Mouse (Mus musculus) ES-CJ7 (cell line): ENCODE results near the gene Ube2z.
A peak's percentile ranks its signal among the peaks of the same experiment; 100 is the strongest.

ENCODE experiments used
- DNase-seq: peaks from one replicate; pipeline ENCODE4 v3.0.0; 2011; ENCODE audit warnings: low read depth, low spot score

Ube2z gene

GRCm38 (mm10) chr11:96006852-96007515 is 58.2 kb downstream of the Ube2z start:
- peak; percentile 97 for DNase-seq

GRCm38 (mm10) chr11:96006367-96006851 is 58.8 kb downstream of the Ube2z start:
- no peak for DNase-seq

GRCm38 (mm10) chr11:96005403-96006271 is 59.6 kb downstream of the Ube2z start, which contains the start of gene Igf2bp1:
Igf2bp1 (minus strand) TSS chr11:96005940.
- peak; percentile 78 for DNase-seq

DNA sequence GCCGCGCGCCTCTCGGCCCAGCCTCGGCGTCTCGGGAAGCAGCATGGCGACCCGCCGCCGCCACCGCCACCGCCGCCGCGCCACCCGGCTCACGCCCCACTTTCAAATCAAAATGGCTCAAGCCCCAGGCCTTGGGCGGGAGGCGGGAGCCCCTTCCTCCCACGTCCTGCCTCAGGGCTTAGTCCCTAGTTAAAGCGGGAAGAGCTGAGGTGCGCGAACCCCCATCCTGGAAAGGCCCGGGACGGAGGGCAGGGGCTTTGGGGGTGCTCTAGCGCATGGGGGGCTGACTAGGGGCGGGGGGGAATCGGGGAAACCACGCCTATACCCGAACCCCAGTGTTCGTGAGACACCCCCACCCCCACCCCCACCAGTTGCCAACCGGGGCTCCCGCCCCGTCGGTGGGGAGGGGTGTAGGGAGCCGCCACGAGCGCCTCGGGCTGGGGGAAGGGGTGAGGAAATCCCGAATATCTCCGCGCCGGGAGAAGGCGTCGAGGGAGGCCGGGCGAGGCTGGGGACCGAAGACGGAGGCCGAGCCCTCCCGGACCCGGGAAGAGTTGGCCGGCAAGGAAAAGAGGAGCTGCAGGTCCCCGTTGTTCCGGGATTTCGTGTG is 60.3 kb downstream of the Ube2z start:
- DNase-seq = peak; percentile 45

GRCm38 (mm10) chr11:96003969-96004792 is 61.0 kb downstream of the Ube2z start:
- no peak for DNase-seq

DNA sequence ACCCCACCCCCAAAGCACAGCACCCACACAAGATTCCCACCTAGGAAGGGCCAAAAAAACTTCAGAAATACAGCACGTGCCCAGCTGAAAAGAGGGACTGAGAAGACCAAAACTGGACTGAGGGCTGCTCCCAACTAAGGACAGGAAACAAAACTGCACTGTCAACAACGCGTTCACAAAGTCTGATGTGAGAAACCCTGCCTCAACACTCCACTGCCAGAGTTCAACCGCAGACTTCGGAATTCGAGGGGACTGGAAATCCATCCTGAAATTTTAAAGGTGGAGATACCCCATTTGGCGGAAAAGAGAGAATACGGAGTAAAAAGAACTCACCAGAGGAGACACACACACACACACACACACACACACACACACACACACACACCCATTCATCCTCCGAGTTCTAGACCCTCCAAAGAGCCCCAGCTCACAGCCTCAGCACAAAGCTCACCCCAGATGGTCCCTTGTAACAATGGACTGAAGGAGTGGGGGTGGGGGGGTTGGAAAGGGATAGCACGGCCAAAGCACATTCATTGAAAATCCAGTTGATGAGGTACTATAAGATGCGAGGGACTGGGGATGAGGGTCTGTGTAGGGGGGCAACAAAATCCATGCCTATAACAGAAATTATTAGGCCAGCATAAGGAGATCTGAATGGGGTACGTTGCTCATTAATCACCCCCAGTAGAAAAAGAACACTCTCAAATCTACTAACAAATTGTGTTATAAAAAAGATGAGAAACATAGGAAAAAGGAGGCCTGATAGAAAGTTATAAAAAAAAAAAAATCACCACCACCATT is 61.9 kb downstream of the Ube2z start:
- no peak for DNase-seq
